Mouse (Mus musculus) spleen, postnatal 10 days (tissue): Measurements from ENCODE around the gene Smarce1.
"Not testable (repeated sequence)": the region's sequence is repeated elsewhere in the genome, so short reads cannot be mapped to it uniquely, and the experiment has no call there.

ENCODE experiments used
- DNase-seq, 2 experiments: peaks; one replicate each; pipeline ENCODE4 v3.0.0; 2021 to 2022; ENCODE audit warnings: low spot score in 2 of 2

Gene Smarce1

DNA sequence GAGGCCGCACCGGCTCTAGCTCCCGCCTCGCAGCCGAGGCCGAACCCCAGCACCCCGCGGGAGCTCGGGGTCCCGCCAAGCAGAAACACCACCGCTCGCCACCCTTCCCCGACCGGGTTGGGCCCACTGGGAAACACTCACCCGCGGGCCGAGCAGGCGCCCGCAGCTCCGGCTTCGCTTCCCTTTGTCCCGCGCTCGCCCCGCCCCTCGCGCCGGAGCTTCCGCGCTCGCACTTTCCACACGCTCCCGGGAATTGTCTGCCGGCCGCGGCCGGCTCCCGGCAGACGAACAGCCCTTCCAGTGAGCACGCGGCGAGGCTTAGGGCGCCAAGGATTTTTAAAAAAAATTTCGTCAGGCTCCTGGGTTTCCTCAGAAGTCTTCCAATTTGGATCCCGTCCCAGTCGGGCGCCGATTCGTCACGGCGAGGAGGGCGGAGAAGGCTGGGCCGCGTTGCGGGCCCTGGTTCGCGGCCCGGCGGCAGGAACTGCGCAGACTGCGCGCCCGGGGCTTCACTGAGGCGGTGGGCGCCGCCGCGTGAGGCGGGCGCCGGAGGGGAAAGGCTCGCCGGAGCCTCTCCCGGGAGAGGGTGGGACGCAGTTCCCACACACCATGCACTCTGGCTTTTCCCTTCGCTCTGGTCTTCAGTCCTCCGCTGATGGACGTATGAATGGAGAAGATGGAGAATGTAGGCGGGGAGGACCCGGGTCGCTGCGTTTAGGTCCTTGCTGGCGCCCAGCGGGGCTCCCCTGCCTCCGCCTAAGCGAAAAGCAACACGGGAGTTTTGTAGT is at the start of gene Smarce1:
Gene Smarce1 (minus strand): TSS at position 757 of the 788 bp plus-strand sequence.
- peak; percentile 87 to 91 for DNase-seq

DNA sequence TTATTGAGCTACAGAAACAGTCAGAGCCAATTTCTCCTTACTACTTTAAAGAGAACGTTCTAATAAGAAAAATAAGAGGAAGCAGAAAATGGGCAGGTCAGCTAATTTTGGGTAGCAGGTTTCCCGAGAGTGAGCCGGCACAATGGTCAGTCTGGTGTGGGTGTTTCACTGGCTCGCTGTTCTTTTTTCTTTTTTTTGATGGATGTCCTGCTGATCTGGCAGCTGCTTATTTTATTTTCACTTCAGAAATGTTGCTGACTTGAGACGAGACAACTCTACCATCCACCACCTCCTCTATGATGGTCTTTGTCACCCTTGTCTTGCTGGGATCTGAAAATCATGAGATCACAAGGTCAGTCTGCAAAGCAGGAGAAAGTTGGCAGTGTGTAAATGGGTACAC is 49.2 kb upstream of the Smarce1 start:
- no peak for DNase-seq

DNA sequence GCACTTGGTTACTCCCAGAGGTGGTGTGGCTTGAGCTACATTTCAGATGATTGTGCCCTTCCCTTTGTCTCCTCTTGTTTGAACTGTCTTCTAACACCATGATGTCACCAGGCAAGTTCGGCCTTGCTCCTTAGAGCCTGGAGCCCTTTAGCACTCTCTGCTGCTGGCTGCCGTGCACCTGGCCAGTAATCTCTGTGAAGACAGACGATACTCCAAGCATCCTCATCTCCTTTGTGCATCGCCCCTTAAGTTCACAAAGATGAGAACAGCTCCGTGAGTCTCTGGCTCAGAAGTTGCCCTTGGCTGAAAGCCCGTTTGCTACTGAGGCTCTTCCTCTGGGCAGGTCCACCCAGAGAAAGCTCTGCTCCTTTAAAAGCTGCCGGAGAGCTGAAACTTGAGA is 46.0 kb upstream of the Smarce1 start:
- no peak for DNase-seq

DNA sequence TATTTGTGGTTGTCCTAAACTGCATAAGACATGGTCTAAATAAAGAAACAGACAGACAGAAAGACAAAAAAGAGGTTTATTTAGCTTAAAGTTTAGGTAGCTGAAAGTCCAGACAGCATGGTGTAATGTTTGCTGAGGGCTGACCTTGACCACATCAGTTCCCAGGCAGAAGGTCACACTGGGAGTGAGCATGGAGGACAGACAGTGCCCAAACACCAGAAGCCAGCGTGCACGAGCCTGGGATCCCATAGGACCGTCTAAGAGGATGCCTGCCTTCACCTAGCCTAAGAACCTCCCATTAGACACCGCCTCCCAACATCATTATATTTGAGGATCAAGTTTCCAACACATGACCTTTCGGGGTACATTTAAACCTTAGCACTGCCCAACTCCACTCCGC is 44.8 kb upstream of the Smarce1 start:
- DNase-seq, result no peak

DNA sequence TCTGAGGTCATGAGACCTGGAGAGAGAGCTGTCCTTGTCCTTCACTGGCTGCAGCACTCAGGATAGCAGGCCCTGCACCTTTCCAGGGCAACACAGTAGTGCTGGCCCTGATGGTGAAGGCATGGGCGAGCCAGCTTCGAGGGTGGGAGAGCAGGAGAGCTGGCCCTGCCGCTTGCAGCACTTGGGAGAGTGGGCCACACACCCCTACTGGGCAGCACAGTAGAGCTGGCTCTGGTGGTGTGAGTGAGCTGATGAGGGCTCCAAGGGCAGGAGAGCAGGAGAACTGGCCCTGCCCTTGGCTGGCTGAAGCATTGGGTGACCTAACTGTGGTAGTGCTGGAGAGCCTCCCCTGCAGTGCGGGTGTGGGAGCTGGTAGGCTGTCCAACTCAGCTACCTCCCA is 41.9 kb upstream of the Smarce1 start:
- DNase-seq, result no peak

DNA sequence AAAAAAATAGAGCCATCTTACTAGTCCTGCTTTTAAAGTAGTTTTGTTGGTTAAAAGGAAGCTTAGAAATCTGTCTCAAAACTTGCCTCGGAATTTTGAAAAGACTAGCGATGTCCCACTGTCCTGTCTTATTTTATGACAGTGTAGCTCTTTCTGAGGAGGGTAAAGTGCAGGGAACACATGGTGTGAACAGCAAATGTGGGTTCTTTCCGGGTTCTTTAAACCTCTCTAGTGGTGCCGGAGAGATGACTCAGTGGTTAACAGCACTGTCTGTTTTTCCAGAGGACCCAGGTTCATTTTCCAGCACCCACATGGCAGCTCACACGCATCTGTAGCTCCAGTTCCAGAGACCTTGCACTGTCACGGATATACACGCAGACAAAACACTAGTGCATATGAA is 38.4 kb upstream of the Smarce1 start:
- DNase-seq, result no peak

DNA sequence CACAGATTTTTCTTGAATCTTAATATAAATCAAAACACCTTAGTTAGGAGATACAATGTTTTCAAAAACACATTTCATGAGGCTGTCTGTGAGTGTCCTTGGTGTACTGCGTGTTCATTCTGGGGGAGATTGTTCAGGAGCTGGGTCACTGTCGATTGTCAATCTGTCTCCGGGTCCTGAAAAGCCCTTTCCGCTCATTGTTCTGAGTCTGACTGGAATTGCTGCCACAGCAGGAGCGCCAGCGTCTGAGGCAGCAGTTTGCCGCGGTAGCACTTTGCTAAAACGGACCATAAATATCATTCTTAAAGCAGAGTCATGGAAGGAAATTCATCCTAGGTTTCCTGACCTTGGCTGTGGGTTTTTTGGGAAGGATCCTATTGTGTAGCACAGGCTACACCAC is 35.0 kb upstream of the Smarce1 start:
- no peak for DNase-seq

DNA sequence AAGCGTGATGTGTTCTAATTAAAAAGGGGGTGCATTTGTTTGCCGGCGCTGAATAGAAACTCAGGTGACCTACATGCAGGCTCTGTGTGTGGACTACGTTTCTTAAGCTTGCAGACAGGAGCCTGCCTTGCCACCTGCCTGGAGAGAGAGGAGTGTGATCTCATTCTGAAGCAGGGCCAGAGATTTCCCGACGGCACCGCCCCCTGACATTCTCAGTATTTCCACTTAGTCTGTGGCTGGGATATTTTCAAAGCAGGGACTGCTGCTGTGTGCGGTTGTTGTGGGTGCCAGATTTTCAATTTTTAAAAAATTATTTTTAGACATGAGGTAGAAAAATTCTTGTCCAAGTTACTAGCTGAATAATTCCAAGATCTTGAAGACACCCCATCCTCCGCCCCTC is 34.4 kb upstream of the Smarce1 start:
- DNase-seq, result no peak

DNA sequence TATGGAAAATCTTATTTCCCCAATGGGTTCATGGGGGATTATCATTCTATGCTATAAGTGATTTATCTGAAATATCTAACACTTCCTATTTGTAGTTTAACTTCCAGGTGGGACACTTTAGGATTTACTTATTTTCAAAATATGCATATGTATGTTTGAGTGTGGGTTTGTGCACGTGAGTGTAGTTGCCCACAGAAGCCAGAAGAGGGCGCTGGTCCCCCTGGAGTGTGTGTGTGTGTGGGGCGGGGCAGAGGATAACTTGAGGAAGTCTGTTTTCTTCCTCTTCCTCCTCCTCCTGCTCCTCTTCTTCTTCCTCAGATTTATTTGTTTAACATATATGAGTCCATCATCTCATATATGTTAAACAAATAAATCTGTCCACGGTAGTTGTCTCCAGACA is 25.4 kb upstream of the Smarce1 start:
- DNase-seq, result no peak

DNA sequence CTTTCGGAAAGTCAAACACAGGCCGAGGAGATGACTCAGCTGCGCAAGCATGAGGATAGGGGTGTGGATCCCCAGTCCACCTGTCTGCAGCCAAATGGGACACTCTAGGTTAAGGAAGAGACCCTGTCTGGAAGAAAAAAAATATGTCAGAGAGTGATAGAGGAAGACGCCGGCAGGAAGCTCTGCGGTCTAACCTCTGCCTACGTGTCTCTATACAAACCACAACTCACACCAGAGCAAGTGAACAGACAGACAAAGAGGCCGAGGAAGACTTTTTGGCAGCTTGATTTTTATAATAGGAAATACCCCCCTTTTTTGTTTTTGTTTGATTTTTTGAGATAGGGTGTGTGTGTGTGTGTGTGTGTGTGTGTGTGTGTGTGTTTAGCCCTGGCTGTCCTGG is 24.5 kb upstream of the Smarce1 start:
- DNase-seq, result no peak

DNA sequence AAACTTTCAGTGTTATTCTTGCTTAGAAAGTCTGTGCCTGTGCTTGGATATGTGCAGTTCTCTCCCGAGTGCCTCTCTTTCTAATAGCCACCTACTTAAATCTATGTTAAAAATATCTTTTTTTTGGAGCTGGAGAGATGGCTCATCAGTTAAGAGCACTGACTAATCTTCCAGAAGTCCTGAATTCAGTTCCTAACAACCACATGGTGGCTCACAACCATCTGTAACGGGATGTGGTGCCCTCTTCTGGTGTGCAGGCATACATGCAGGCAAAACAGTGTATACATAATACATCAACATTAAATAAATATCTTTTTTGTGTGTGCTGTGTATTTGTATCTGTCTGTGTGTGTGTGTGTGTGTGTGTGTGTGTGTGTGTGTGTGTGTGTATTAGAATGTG is 23.1 kb upstream of the Smarce1 start:
- DNase-seq, result no peak

DNA sequence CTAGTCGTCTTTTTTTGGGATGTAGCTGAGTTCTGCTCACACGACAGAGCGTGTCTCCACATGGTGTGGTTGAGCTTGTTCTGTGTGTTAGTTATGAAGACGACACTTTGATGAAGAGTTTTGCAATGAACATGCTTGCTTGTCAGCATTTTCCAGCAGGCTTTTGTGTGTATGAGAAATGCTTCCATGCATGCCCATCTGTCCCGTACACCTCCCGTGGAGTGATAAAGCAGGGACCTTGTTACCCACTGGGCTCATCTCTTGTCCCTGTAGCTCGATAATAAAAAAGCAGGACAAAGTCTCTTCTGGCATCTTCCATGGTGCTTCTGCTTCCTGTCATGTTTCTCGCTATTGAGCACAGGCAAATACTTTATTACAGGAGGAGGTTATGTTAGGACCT is 21.9 kb upstream of the Smarce1 start:
- no peak for DNase-seq

DNA sequence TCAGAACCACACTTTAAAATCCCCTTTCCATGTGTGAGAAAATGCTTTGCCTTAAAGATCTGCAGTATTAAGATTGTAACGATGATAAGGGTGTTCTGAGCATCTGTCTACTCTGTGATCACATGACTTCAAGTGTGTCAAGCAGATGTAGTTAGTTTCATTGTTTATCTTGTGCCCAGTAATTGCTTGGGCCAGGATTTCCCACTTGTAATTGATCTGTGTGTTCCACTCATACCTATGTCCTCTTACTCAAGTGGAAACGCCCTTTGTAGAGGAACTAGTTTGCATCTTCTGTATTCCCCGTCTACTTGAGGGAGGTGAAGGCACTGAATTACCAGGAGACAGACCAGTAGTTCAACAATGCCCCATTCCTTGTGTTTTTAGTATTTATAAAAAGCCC is 19.8 kb upstream of the Smarce1 start:
- DNase-seq, result no peak

DNA sequence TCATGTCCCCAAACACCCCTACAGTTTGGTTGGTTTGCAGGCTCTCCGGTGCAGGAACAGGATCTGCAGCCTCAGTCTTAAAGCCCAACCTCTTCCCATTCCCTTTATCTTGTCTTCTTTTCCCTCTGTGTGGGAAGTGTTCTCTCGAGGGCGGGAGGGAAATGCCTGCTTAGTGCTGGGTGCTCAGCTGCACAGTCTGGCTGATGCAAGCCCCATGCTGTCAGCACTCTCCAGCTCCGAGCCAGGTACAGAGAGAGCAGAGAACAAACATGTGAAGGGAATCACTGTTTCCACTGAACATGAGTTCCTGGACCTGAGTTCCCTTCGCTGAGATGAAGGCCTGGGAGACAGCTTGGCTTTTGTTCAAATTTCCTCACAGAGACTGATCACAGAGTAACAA is 19.4 kb upstream of the Smarce1 start:
- no peak for DNase-seq

DNA sequence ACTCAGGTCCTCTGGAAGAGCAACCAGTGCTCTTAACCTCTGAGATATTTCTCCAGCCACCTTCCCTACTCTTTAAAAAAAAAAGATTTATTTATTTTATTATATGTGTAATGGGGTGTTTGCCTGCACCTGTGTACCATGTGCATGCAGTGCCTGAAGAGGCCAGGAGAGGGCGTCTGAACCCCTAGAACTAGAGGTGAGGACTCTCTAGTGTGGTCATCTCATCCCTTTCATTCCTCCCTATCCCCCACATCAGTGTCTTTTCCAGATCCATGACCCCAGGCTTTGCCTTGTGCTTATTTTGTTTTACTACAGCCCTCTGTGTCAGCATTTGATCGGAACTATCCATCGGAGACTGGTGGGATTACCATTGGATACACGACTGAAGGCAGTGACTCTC is 18.3 kb upstream of the Smarce1 start:
- DNase-seq, result peak in 1 of 2 experiments; percentile 64

DNA sequence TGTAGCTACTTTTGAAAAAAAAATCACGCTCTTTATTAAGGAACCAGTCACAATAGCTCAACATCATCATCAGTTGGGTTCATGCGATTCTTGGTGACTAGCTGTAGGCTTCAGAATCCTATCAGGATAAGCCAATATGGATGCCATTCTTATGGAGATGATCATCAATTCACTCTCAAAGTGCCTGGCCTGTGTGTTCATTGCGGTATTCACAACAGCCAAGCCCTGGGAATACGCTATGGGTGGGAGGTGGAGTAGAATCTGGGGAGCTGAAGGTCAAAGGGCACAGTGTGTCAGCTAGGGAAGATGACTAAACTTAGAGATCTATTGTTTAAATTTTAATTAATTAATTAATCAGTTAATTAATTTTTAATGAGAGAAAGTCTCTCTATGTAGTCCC is 17.1 kb upstream of the Smarce1 start:
- no peak for DNase-seq

DNA sequence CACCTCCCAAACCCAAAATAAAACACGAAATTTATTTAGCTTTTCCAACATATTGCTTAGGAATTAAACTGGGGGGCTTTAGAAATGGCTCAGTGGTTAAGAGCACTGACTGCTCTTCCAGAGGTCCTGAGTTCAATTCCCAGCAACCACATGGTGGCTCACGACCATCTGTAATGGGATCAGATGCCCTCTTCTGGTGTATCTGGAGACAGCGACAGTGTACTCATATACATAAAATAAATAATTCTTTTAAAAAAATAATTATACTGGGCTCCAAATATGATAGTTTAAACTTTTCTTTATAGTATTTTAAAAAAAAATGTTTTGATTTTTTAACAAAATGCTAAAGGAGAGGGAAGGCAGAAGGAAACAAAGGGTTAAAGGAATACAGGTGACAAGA is 13.7 kb upstream of the Smarce1 start:
- not testable (repeated sequence) for DNase-seq

DNA sequence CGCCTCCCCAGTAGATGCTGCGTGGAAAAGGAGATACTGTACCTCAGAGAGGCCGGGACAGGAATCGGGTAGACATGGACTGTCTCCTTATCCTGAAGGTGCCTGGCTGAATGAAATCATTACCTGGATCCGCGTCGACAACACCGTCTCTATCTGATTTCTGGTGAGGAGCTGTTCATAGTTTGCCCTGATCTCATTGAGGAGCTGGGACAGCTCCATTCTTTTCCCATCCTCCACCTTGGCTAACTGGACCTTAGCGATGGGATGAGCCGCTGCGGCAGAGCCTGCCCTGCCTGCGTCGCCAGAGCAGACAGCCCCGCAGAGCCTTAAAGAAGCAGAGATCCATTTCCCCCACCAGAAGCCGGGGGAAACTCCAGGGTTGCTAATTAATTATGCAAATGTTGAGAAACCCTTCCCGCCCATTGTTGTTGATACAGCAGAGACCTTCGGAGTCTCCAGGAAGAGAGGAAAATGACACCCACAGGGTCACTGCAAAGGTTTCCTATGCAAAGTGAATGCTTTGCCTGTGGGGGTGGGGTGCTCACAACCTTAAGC is 13.1 kb upstream of the Smarce1 start, which contains the start of gene Krt222:
Gene Krt222 (minus strand): TSS at position 266 of the 555 bp plus-strand sequence.
- DNase-seq, result peak in 1 of 2 experiments; percentile 42

DNA sequence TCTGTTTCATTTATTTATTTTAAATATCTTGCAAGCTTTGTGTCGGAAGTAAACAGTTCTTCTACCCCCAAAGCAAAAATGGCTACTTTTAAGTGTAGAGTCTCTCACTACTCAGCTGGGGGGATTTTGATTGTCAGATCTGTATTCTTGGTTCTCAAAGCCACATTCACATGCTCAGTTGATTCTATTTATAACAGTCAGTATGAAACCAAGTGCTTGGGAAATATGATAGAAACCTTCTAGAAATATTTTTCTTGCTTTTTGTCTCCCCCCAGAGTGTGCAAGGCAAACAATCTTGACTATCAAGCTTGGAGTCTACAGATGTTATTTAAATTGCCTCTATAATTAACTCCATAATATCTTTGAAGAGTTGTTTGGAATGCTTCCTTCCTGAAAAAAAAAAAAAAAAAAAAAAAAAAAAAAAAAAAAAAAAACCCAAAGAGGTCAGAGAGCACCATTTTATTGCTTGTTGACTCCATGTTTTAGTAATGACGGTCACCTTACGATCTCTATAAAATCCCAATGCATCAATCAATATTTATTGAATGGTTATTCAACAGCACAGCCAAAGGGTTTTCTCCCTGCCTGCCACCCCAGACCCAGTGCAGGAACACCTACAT is 12.5 kb upstream of the Smarce1 start:
- DNase-seq, result no peak

DNA sequence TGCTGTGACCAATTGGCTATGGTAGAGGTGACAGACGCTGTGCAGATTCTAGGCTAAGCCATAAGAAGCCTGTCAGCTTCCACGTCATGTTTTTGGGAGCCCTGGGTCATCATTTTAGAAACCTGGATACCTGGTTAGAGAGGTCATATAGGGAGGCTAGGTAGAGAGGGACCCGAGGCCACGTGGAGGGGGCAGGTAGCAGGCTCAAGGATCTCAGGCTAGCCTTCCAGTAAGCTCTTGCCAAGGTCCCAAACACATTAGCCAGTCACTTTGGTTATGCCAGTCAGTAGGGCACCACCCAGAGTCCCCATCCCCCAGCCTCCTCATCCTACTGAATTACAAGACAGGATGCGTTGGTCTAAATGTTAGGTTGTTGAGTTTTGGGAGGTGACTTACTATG is 11.2 kb upstream of the Smarce1 start:
- DNase-seq, result no peak

DNA sequence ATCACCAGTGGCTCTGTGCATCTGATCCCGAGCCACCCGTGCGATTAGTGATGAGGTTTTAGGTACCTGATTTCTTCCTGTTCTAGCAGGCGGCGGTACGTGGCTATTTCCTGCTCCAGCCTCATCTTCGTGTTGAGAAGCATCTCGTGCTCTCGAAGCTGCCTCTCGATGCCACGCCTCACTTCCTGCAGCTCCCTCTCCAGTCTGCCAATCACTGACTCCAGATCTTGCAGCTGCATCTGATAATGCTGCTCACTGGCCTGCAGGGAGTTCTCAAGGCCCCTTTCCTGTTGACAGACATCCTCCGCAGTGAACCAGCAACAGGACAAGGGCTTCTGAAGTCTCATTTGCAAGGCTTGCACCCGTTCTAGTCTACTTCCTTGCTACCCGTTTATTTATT is 7.7 kb upstream of the Smarce1 start:
- DNase-seq, result peak in 1 of 2 experiments; percentile 70

DNA sequence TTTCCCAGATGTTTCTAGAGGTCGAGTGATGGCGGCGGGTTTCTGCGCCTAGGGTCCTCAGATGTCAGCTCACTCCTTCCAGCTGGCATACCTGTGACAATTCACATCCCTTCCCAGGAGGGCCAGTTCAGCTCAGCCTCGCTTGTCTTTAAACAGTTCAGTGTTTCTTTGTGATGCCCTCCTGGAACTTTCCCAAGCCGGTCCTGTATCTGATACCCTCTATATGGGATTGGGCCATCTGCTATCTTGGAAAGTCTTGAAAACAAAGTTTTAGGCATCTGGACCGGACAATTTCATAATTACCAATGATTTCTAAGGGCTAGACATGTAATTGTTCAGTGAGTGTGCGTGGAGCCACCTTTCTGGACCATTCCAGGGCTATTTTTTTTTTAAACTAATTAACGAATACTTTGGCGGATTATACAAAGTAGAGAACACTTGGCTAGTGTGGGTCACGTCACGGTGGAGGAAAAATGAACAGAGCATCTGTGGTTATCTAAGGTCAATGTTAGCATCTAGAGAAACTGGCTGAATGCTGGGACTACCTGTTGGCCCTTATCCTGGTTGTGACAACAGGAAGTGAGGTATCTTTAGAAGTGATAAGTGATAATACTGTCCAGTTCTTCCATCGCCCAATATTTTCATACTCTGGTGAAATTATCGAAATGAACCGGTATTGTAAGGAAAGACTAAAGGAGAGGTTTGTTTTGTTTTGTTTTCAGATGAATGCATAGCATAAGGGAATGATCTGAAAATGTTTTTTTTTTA is 416 bp upstream of the Smarce1 start:
- DNase-seq, result no peak
